Mouse (Mus musculus) right cerebral cortex, adult 18-20 months (tissue): ENCODE results near the gene Tmem186.

ENCODE experiments used
- DNase-seq: peaks from one replicate; pipeline ENCODE4 v3.0.0; 2022; ENCODE audit warnings: mixed read lengths

Gene Tmem186

DNA sequence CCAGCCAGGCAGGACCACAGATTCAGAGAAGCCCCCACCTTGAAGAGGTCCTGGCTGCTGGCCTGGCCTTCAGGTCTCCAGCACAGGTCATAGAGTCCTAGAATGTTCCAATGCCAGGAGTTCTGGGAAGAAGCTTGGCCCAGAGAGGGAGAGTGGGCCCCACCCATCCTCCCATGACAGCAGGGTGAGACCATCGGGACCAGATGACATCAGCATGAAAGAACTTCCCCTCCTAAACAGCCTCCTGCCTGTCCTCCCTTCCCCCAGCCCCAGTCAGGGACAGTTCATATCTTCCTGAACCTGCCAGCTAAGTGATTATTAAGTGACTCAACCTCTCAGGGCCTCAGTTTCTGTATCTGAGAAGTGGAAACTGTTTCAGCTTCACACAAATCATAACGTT, 28.9 kb upstream of the Tmem186 start:
- no peak for DNase-seq

- DNase-seq, result no peak
These were observed 27.9 kb upstream of the Tmem186 start for GRCm38 (mm10) chr16:8665367-8665766.

DNA sequence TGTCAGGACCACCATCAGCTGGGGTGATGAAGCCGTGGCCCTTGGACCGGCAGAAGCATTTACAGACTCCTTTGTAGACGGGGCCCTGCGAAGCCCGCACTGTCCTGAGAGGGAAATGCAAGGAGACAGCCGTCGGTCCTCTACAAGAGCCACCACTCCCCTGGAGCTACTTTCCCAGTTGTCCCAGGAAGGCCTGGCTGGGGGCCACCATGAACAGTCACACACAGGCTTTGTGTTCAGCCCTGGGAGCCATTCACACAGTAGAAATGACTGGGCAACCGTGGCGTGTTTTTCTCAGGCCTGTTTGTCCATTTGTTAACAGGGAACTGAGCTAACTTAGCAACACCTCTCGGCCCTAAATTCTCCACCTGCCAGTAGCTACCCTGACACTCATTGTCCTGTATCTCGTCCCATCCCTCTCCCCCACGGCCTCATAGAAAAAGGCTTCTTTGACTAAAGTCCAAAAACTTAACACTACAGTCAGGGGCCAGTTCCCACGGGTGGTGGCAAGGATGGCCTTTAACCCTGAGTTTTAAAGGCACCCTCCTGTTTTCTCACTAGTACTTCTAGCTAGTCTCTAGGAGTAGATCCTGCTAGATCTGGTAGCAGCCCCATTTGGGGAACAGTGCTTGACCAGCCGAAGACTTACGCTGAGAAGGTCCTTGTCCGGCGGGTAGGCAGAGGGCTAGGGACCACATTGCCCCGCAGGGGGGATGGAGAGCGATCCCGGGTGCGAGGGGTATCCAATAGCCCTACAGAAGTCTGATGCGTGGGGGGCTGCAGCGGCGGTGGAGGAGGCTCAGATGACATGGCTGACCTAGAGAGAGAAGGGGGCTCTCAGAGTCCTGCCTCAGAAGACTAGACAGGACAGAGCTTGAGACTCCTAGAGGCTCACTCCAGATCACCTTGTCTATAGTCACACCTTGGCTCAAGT, 26.4 kb upstream of the Tmem186 start:
- peak; percentile 20 for DNase-seq

- no peak for DNase-seq
These were observed 25.5 kb upstream of the Tmem186 start for GRCm38 (mm10) chr16:8663022-8663421.

GRCm38 (mm10) chr16:8658764-8659163, 21.3 kb upstream of the Tmem186 start:
- DNase-seq, result no peak

DNA sequence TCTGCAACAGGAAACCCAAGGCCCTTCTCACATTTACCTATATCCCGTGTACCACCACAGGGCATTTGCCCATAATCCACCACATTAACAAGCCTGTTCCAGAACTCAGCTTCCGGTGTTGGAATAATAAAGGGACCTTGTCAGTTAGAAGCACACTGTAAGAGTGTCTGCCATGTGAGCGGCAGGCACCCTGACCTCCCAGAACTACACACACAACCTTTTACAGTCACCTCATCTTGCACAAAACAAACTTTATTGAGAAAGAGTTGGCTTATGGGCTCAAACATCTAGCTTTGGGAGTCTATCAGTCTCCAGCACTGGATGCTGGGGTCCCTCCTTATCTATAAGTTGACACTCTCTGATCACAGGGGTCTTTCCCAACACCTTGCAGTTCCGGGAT, 20.8 kb upstream of the Tmem186 start:
- no peak for DNase-seq

DNA sequence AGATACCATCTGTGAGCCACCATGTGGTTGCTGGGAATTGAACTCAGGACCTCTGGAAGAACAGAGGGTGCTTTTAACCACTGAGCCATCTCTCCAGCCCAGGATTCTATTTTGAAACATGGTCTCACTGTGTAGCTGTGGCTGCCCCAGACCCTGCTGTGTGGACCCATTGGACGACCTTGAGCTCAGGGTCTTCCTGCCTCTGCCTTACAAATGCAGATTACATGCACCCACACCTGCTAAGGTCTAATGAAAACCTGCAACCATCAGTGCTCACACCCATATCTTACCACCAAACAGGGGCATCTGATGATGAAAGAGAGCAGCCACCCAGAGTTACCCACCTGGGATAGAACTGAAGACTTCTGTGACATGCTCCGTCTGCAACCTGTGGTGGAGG, 18.7 kb upstream of the Tmem186 start:
- no peak for DNase-seq

- DNase-seq, result no peak
These were observed 18.1 kb upstream of the Tmem186 start for GRCm38 (mm10) chr16:8655599-8655998.

DNA sequence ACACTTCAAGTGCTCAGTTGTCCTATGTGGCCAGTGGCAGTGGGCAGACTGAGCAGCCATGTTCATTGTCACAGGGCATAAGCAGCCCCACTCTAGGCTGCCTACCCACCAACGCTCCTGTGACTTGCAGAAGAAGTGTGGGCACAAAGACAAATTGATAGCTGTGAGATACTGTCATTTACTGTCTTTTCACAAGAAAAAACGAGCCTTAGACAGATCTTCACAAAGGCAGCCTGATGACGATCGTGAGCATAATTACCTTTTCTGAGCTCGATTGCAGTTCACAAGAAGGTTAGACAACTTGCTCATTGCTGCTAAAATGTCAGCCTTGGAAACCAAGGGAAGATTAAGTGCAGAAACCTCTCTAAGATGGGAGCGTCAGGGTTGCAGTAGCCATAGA, 17.6 kb upstream of the Tmem186 start:
- DNase-seq, result no peak

DNA sequence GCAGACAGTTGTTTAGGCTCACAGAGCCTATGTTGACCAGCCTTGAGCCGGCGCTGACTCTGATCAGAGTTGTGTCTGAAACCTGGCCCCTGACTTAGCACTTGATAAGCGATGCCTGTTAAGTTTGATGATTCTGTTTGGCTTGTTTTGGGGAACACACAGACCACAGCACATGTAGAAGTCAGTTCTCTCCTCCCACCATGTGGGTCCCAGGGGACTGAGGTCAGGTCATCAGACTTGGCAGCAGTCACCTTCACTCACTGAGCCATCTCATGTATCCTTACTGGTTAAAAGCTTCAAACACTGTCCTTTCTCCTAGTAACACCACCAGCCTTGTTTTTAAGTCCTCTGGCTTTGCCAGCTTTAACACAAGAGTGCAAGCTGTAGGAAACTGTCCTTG, 12.5 kb upstream of the Tmem186 start:
- no peak for DNase-seq

DNA sequence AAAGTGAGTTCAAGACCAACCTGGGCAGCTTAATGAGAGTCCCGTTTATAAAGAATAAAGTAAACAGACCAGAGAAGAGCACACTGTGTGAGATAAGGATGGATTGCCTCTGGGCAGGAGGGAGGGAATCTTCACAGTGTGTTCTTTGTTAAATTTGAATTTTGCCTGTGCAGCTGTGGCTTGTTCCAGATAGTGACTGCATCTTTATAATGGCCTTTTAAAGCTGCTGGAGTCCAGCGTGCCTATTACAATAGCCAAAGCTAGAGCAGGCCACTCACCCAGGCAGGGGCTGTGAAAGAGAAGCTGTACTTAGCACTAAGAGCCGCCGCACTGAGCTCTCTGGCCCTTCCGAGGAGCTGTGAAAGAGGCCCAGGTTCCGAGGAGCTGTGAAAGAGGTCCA, 8.0 kb upstream of the Tmem186 start:
- DNase-seq, result no peak

GRCm38 (mm10) chr16:8643855-8644254, 6.3 kb upstream of the Tmem186 start:
- peak; percentile 30 for DNase-seq

GRCm38 (mm10) chr16:8639466-8640191, 2.1 kb upstream of the Tmem186 start:
- no peak for DNase-seq

- DNase-seq, result no peak
These were observed 619 bp upstream of the Tmem186 start for GRCm38 (mm10) chr16:8638131-8638530.

GRCm38 (mm10) chr16:8636867-8637216, 670 bp downstream of the Tmem186 start:
- DNase-seq, result no peak

GRCm38 (mm10) chr16:8631428-8631827, 6.1 kb downstream of the Tmem186 start:
- DNase-seq, result no peak

DNA sequence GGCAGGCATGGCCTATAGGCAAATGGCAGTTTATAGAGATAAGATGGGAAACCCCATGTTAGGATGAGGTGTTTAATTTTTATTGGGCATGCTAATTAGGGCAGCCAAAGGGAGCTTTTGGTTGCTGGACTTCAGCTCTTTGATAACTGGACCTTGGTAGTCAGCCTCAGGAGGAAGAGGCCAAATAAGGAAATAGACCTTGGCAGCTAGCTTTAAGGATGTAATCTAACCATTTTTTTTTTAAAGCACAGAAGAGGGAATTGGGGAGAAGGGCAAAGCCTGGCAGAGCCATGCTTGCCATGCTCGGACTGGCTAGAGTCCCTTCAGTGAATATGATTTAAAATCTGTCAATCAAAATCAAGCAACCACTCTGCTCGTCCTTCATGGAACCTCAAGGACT, 7.1 kb downstream of the Tmem186 start:
- DNase-seq, result no peak

- no peak for DNase-seq
These were observed 17.0 kb downstream of the Tmem186 start for GRCm38 (mm10) chr16:8620315-8621115.

DNA sequence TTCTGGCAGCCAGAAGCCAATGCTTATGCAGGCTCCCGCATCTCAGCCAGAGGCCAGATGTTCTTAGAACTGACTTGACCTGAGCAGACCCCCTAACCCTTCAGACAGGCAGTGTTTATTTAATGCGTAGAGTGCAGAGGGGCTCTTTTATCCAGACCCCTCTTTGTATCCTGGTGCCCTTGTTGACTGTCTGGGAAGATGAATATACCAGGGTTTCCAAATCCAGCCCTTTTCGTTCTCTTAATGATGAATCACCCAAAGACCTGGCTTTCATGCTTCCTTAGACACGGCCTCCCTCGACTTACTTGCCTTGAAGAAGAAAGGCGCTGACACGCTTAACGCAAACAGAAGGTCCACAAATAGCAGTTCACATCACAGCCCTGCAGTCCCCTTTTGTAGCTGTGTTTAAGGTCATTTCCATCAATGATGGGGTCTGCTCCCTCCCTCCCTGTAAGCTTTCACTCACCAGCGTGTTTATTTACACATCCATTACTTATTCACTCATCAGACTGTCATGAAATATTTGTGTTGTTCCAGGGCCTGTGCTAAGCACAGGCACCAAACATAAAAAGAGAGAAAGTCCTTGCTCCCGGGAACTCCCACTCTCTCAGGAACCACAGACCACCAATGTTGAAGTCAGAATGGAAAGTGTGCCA, 17.7 kb downstream of the Tmem186 start:
- no peak for DNase-seq

DNA sequence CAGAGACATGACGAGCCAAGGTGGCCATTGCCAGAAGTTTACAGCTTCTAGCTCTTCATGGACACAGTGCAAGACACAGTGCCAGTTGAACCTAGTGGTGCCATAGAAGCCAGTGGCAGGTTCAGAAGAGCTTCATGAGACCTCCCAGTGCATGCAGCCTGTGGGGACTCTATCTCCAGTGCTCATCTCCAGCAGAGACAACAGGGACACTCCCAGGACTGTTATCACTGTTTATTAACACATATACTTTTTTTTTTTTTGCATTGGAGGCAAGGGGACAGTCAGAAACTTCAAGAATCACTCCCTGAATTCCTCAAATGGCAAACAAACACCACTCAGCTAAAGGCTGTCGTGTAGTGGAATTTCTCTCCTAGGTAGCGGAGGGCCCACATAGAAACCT, 24.1 kb downstream of the Tmem186 start:
- DNase-seq, result no peak

DNA sequence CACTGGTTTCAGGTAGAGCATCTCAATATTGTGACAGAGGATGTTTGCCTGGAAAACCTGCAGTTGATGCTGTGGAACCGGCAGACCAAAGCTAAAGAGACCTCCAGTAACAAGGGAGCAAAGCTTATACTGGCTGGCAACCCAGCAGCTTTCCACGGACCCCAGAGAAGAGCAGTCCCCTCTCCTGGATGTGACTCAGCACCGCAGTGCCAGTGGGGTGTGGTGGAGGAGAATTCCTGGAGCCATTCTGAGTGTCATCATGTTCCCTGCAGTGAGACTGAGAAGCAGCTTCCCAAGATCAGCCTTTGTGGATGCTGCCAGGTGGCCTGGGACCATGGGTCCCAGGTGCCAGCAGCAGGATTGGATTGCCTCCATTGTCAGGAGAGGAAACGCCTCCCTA, 24.5 kb downstream of the Tmem186 start:
- no peak for DNase-seq

DNA sequence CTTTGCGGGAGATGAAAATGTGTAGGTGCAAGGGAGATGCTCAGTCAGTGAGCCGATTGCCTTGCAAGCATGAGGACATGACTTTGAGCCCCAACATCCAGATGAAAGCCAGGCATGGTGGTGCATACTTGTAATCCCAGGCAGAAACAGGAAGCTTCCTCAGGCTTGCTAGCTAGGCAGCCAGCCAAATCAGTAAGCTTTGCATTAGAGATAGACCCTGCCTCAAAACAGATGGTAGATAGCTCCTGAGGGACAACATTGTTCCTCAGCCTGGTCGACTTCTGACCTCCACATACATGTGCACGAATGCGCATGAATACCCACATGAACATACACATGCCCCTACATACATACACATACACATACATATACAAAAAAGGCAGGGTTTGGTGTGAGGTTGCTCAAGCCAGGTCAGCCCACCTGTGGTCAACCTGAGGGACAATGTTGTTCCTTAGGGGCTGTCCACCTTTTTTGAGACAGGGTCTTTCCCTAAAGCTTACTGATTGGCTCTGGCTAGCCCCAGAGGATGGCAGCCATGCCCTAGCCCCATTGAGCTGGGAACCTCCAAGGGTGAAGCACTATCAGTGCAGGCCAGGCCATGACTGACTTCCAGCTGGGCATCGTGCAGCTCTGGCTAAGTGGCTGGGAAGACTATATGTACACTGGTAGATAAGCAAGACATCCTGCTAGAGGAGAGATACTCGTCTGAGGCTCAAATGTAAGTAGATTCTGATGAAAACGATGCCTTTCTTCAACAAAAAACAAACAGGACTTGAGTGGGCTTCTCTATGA, 25.1 kb downstream of the Tmem186 start:
- DNase-seq, result no peak
